Mouse (Mus musculus) spleen, adult 2 months (tissue): ENCODE measurements around the gene Fxr2. TPM values are rescaled to one million over a fixed set of nuclear protein-coding genes. Genes with fewer than 3 reads are reported as not detected.
A peak's percentile ranks its signal among the peaks of the same experiment; 100 is the strongest.

Experiments
- DNase-seq, 2 experiments: peaks; one replicate each; pipeline versions ENCODE4 v3.0.0 to v3.0.0-alpha.2; 2012 to 2021; ENCODE audit warnings: low spot score in 2 of 2, low read depth in 1 of 2
- H3K27ac ChIP-seq: fragments of 200-500 bp; 2 replicates; pipeline ENCODE4 v1.5.1; 2012; ENCODE audit warnings: low read length, inconsistent platforms; ENCODE audit not compliant: insufficient read depth
- H3K27me3 ChIP-seq: fragments of 200-500 bp; 2 replicates; pipeline ENCODE4 v1.6.1; 2012; ENCODE audit warnings: mild to moderate bottlenecking, moderate library complexity, low read length, inconsistent platforms; ENCODE audit not compliant: control insufficient read depth, insufficient read depth
- H3K36me3 ChIP-seq: fragments of 200-500 bp; 2 replicates; pipeline ENCODE4 v1.6.1; 2012; ENCODE audit warnings: mild to moderate bottlenecking, low read length, inconsistent platforms; ENCODE audit not compliant: control insufficient read depth, insufficient read depth
- H3K4me1 ChIP-seq: fragments of 200-500 bp; 2 replicates; pipeline ENCODE4 v1.6.1; 2011; ENCODE audit warnings: inconsistent platforms; ENCODE audit not compliant: control insufficient read depth, insufficient read depth, insufficient read length
- H3K4me3 ChIP-seq: fragments of 200-500 bp; 2 replicates; pipeline ENCODE4 v1.5.1; 2011; ENCODE audit warnings: mild to moderate bottlenecking, inconsistent platforms; ENCODE audit not compliant: insufficient read depth, insufficient read length; ENCODE audit errors: extremely low read depth
- CTCF ChIP-seq: fragments of 200-500 bp; IDR thresholded peaks from 2 replicates; pipeline ENCODE4 v1.5.1; 2011; ENCODE audit warnings: mild to moderate bottlenecking, inconsistent platforms; ENCODE audit not compliant: insufficient read depth, insufficient read length, insufficient replicate concordance; ENCODE audit errors: extremely low read depth
- POLR2A ChIP-seq: fragments of 200-500 bp; IDR thresholded peaks from 2 replicates; pipeline ENCODE4 v1.6.1; 2011; ENCODE audit warnings: low read depth, low read length, inconsistent platforms
- WGBS: fragments of 180-500 bp; shearing (Covaris S2); methylation state at CpG from one replicate; pipeline ENCODE4 v1.1.7; 2018; 5-methylcytosine and 5-hydroxymethylcytosine counted together
- polyA plus RNA-seq: library from polyadenylated mRNA; depleted of rRNA; stranded (reverse); fragments of >200 nt; gene quantifications from 2 replicates; pipeline ENCODE4 v1.2.3, GENCODE M21; 2012; rRNA removed

The Fxr2 gene
- polyA plus RNA-seq = 40.9 and 41.6 TPM in 2 replicates

DNA sequence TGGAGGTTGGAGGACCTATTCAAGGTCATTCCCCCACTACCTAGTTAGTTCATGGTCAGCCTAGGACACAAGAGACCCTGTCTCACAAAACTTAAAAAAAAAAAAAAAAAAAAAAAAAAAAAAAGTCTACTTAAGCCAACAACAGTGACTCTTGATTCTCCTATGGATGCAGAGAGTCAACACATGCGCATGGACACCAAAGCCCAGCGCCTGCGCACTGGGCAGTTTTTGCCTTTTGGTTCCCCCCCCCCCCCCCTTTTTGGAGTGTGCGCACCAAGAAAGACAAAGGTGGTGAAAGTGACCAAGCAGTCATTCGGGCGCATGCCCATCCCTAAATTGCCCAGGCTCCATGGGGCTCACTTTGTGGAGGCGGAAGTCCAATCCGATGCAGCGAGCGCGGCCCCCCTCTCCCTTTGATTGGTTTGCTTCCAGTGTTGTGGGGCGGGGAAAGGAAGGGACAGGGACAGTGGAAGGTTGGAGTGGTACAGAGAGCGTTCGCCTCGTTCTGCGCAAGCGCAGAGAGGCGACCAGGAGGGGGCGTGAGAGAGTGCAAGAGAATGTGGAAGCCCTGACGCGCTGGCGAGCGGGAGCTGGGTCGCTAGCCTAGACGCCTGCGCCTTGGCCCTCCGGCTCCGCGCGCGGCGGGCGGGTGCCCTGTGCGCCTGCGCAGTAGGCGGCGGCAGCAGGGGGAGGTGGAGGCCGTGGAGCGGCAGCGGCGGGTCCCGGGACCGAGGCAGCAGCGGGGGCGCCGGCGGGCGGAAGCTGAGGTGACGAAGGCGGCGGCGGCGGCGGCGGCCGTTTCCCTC lies at the start of gene Fxr2:
Gene Fxr2 (plus strand): TSS at position 707 of the 806 bp plus-strand sequence.
- Histone ChIP-seq H3K4me1 (peaks cover 2% of the 10 kb centered on the region; the same call in 1 of the 2 replicates), H3K27me3 (no peaks in the 10 kb centered on the region), H3K36me3 (no peaks in the 10 kb centered on the region), H3K4me3 (peak within 1 kb of the TSS; percentile 94), H3K27ac (peak within 1 kb of the TSS; percentile 95)
- peak; percentile 97 to 99 for DNase-seq
- 1% methylated on average over 47 of the region's 56 CpGs for WGBS
- TF ChIP-seq POLR2A (0 out of 2 replicates have a peak, but pooled peaks have one; percentile 37), CTCF (peak; percentile 72; the same call in 1 of the 2 replicates)

DNA sequence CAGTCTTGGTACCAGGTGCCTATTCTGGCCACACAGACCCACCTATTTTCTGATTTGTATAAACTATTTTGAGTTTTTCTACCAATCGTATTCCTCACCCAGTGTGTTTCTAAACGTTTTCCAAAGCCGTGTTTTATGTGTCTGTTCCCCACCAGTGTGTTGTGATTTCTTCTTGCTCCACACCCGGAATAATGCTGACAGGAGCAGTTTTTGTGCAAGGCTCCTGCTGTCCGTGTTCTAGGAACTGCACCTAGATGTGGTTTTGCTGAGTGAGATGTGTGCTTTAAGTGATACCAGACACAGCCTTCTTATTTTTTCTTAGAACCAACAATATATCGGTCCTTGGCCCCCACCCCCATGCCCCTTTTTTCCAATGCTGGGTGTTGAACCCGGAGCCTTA lies 48.8 kb upstream of the Fxr2 start:
- 83% methylated on average over 7 of the region's 7 CpGs for whole genome bisulfite sequencing
- no peak for TF ChIP-seq CTCF

DNA sequence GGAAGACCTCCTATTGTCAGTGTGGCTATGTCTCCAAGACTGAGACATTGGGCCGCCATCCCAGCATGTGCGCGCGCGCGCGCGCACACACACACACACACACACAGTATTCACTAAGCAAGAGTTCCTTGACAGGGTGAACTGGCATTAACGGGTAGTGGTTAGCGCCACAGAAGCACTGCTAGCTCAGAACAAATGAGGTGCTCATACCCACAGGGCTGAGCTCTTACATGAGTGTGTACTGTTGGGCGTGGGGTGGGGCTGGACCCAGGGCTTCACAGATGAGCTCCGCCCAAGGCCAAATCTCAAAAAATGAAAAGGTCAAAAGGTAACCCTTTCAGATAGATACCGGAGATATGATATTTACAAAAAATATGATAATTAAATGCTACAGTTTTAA lies 47.9 kb upstream of the Fxr2 start:
- Histone ChIP-seq H3K27me3 (no peaks in the 10 kb centered on the region), H3K4me3 (no peak overlapping the region), H3K27ac (no peak overlapping the region), H3K4me1 (peaks cover 8% of the 10 kb centered on the region; the same call in 1 of the 2 replicates), H3K36me3 (peaks cover 30% of the 10 kb centered on the region)
- no peak for DNase-seq
- TF ChIP-seq POLR2A (no peak), CTCF (no peak)
- WGBS = 91% methylated on average over 13 of the region's 13 CpGs

More for the DNA sequence above, 48.8 kb upstream of the Fxr2 start:
- no peak for DNase-seq
- Histone ChIP-seq H3K27me3 (no peaks in the 10 kb centered on the region), H3K36me3 (peaks cover 21% of the 10 kb centered on the region), H3K4me1 (peaks cover 8% of the 10 kb centered on the region; the same call in 1 of the 2 replicates), H3K4me3 (no peak overlapping the region), H3K27ac (no peak overlapping the region)

DNA sequence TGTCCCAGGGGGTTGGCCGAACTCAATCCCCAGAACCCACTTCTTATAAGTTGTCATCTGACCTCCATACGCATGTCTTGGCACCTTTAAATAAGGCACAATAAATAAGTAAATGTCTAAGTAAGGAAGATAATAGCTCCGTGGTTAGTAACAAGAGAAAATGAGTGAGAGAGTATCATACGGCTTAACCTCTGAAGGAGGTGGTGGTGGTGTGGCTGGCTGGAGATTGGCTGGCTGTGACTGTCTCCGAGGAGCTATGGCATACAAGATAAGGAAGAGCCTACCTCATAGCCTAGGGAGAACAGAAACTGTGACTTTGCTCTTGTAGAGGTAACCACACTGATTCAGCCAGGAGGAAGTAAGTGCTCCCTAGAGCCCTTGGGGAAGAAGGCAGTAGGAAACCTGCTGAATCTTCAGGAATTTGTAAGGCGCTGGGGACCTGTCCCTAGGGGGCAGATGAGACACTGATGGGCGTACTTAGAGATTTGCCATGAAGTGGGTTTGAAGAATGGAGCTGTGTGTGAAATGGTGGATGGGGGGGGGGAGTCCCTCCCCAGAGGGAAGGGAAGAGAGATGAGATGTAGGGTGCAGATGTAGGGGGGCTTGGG lies 47.0 kb upstream of the Fxr2 start:
- H3K4me1 ChIP-seq = peaks cover 8% of the 10 kb centered on the region; the same call in 1 of the 2 replicates
- no peak overlapping the region for H3K27ac ChIP-seq
- no peaks in the 10 kb centered on the region for H3K27me3 ChIP-seq
- no peak for DNase-seq
- no peak overlapping the region for H3K4me3 ChIP-seq
- peaks cover 37% of the 10 kb centered on the region for H3K36me3 ChIP-seq
- 45% methylated on average over 7 of the region's 7 CpGs for WGBS
- TF ChIP-seq CTCF (no peak), POLR2A (no peak)

DNA sequence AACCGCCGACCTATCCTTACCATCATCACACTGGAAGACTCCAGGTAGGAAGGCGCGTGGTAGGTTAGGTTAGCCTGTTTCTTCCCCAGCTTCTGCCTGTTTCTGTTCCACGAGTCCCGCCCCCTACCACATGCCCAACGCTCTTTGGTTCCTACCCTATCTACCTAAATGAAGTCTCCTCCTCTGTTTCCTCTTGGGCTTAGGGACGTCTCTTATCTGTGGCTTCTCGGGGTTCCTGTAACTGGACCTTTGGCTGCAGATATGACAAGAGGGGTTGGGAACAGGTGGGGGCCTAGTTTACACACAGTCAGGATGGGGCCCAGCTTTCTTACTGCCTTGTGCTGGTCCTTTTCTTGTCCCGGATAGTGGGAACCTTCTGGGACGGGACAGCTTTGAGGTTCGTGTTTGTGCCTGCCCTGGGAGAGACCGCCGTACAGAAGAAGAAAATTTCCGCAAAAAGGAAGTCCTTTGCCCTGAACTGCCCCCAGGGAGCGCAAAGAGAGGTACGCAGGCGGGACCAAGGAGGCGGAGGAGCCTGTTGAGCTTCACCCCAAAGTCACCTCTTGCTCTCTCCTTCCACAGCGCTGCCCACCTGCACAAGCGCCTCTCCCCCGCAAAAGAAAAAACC lies 43.5 kb upstream of the Fxr2 start:
- WGBS = 81% methylated on average over 22 of the region's 22 CpGs
- Histone ChIP-seq H3K27me3 (no peaks in the 10 kb centered on the region), H3K4me3 (no peak overlapping the region), H3K27ac (no peak overlapping the region), H3K36me3 (peaks cover 47% of the 10 kb centered on the region), H3K4me1 (peaks cover 8% of the 10 kb centered on the region; the same call in 1 of the 2 replicates)
- no peak for DNase-seq
- no peak for TF ChIP-seq CTCF
- TF ChIP-seq POLR2A = no peak

DNA sequence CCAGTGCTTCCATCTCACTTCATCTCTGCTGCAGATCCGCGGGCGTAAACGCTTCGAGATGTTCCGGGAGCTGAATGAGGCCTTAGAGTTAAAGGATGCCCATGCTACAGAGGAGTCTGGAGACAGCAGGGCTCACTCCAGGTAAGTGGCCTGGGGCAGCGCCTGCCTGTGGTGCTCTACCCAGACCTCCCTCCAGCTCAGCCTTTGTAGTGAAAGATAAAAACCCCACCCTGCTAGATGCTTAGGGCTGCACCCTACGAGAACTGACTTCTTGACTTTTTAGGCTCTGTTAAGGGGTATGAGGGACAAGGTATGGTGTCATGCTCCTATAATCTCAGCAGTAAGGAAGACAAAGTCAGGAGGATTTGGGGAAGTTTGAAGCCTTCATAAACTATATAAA lies 42.2 kb upstream of the Fxr2 start:
- Histone ChIP-seq H3K4me1 (peaks cover 5% of the 10 kb centered on the region; the same call in 1 of the 2 replicates), H3K36me3 (peaks cover 47% of the 10 kb centered on the region), H3K27me3 (no peaks in the 10 kb centered on the region), H3K27ac (no peak overlapping the region), H3K4me3 (no peak overlapping the region)
- no peak for TF ChIP-seq CTCF
- TF ChIP-seq POLR2A = no peak
- no peak for DNase-seq
- 95% methylated on average over 8 of the region's 8 CpGs for WGBS
